Mouse (Mus musculus) urinary bladder, postnatal 14 days (tissue): ENCODE results near the gene Acnat1.
"Not testable (repeated sequence)": the region's sequence is repeated elsewhere in the genome, so short reads cannot be mapped to it uniquely, and the experiment has no call there.

ENCODE experiments used
- DNase-seq: peaks from one replicate; pipeline ENCODE4 v3.0.0; 2021; ENCODE audit warnings: low spot score

The Acnat1 gene

DNA sequence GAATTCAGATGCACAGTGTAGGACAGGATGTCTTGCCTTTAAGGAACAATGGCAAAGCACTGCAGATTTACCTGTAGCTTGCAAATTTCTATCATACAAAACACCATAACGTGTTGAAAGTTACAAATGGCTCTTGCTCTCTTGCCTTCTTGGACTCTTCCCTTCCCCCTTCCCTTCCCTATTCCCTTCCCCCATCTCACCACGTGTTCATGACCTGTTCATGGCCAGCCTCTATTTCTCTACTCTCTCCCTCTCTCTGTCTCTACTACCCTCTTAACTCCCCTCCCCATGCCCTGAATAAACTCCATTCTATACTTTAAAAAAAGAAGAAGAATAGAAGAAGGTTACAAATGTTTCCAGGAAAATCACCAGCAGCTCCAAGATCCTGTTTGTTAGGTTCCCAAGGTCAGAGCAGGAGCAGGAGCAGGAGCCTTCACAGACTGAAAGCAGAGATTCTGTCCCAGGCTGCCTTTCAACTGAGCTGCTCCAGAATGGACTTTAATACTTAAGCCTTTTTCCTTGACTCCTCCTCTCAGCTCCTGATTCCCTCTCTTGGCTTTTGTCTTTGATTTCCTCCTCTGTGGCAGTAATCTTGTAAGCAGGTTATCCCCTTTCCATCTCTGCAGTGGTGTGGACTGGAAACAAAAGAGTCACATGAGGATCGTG lies at the start of gene Acnat1:
Acnat1 (minus strand) TSS at position 478 of the 666 bp plus-strand sequence.
- no peak for DNase-seq

DNA sequence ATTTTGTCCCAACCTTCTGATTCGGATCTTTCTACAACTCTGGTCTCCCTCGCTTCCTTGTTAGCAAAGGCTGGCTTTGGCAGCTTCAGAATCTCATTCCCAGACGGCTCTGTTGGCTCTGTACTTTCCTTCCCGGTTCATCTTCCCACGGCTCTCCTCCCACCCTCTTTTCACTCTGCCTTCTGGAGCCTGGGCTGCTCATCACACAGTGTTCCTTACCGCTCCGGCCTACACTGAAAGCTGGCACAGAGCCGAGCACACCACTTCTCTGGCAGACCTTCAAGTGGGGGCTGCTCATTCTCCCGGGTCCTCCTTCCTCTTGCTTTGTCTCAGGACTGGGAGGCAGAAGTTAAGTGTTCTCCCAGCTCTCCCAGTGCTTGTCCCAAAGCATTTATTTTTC lies 48.9 kb upstream of the Acnat1 start:
- no peak for DNase-seq

DNA sequence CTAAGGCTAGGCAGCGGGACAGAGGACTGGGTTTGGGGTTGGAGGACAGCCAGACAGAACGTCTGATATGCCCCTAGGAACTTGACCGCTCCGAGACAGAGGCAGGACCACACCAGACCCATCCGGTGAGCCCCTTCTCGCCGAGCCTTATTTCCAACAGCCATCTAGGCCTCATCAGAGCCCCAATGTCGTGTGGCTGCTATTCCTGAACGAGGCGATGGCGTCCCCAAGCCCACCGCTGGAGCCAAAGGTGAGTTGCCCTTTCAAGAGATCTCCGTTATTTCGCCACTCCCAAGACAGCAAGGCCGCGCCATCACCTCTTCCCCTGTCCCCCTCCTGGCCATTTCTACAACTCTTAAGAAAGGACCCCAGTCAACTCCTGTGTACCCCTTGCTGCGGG lies 47.6 kb upstream of the Acnat1 start:
- DNase-seq, result no peak

DNA sequence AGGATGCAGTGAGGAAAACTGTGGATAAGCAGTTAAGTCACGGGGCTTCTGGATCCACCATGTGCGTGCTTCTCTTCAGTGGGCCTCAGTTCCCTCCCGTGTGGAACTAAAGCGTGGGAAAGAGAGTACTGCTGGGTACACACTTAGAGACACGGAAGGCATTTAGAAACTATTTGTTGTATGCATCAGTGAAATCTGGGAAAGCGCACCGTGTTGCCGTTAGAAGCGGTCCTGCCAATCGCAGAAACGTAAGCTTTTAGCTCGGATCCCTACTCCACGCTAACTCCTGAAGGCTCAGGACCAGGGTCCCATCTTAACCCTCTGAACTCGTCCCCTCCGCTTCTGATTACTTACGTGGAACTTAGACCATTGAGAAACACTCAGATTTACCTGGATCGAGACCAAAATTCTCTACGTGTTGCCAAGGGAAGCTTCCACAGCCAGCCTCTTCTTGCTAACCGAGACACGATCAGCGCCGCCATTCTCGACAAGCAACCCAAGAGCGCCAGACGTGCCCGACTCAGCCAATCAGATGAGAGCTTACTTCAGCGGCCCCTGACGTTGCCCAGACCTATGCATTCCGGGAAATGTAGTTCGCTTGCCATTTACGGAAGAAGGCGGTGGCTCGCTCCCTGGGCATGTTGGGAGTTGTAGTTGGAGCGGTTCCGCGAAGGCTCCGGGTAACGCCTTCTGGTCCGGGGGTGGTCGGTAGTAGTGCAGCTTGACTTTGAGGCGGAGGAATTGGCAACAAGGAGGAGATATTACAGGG lies 47.0 kb upstream of the Acnat1 start, which contains the start of the genes Mrpl50 and Zfp189:
Mrpl50 (minus strand) TSS at position 522 of the 769 bp plus-strand sequence.
Zfp189 (plus strand) TSS at position 605 of the 769 bp plus-strand sequence.
- peak; percentile 91 for DNase-seq

DNA sequence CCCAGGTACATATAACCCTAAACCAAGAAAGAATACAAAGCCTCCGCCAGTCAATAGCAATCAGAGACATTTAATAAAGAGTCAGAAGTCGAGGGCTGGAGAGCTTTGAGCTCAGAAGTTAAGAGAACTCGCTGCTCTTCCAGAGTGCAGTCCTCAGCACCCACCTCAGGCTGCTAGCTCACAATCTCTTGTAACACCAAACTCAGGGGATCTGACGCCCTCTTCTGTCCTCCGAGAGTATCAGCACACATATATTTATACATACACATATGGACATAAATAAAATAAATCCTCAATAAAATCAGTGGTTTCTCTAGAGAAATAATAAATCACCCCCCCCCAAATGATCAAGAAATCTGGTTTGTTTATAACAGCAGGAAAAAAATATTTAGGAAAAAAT lies 45.8 kb upstream of the Acnat1 start:
- no peak for DNase-seq

DNA sequence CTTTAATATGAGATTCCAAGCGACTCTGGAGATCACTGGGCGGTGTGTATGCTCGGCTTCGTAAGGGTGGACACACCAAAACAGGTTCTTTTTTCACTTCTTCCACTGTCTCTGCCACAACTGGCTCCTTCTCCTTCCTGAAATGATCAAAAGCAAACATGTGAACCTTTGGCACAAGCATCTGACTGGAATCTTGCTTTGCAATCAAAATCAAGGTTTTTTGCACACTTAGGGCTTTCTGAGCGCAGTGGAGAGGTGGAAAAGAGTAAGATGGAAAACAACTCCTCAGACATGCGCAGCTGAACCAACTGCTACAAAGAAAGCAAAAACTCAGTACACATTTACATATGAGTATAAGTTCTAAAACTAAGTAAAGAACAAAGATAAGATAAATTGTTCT lies 40.7 kb upstream of the Acnat1 start:
- DNase-seq, result no peak

DNA sequence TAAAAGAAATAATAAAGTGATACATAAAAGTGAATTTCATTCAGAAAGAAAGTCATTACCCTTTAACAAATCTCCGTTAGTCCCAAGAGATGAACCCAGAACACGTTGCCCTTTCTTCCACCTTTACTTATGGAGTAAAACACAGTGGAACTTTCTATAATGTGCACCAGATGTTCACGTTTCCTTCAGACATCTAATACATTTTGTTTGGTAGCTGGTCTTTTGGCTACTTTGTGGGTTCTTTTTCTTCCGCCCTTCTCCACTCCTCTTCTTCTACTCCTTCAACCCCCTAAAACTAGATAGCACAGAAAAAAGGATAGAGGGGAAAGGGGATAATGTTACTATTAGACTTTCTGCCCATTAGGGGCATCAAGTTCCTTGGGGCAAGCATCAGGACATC lies 38.9 kb upstream of the Acnat1 start:
- no peak for DNase-seq

DNA sequence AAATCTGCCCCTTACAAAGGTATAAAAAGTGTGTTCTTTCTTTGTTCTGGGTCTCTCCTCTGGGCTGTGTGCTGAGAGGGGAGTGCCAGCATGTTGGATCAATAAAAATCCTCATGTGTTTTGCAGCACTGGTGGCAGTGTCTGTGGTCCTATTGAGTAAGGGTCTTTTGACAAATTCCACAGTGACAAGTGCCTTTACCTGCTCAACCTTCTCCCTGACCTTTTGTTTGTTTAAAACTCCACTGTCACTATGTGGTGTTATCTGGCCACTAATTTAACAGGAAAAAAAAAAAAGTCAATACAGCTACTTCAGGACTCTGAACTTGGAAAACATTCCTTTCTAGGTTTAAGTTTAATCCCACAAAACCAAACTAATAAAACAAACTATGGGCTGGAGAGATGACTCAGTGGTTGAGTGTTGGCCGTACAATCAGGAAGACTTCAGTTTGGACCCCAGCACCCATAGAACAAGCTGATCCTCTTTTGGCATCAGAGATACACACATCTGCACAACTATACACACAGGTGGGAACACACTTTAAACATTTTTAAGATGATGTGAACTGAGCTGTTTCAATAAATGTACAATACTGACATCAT lies 36.6 kb upstream of the Acnat1 start:
- DNase-seq, result not testable (repeated sequence)

DNA sequence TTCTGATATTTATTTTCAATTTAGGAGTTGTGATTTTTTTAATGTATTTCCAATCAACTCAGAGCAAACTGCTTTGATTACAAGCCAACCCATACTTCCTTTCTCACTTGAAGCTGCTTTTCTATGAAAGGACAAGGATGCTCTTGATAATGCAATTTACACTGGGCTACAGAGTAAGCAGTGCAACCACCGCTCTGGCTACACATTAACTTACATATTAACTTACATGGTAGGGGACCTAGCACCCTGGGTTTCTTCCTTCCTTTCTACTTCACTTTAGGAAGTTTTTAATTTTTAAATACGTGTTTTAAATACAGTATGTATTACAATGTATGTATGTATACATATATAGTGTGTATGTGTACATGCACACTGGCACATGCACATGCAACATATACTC lies 35.5 kb upstream of the Acnat1 start:
- no peak for DNase-seq

DNA sequence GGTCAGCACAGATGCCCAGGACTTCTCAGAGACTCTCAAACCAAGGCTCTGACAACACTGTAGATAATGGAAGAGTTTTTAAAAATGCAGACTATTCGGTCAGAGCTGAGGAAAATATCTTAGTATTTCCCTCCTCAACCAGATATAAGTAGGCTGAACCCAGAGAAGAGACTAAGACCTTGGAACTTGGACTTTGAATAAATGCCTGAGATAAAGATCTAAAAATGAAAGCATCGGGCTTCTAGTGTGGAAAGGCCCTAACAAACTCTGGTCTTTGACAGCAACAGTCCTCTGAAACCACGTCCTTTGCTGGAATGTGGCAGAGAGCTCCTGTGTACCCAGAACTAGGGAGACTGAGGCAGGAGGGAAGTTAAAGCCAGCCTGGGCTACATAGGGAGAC lies 32.7 kb upstream of the Acnat1 start, which contains the start of gene Baat:
Baat (minus strand) TSS at position 172 of the 400 bp plus-strand sequence.
- DNase-seq, result no peak

DNA sequence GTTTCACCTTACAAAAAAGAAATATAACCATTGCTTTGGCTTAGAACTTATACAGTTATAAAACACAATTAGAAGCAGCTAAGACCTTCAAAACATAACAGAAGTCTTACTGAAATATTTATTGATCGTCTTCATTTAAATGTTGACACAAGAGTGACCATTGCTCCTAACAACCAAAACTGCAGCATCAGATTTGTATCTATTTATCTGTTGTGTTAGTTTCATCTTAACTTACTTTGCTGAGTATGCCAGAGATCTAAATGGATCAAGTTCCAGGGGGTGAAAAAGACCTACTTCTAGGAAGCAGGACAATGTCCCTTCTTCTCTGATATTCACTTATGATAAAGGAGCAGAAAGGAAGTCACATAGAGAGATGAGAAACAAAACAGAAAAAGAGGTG lies 29.9 kb upstream of the Acnat1 start:
- DNase-seq, result no peak

DNA sequence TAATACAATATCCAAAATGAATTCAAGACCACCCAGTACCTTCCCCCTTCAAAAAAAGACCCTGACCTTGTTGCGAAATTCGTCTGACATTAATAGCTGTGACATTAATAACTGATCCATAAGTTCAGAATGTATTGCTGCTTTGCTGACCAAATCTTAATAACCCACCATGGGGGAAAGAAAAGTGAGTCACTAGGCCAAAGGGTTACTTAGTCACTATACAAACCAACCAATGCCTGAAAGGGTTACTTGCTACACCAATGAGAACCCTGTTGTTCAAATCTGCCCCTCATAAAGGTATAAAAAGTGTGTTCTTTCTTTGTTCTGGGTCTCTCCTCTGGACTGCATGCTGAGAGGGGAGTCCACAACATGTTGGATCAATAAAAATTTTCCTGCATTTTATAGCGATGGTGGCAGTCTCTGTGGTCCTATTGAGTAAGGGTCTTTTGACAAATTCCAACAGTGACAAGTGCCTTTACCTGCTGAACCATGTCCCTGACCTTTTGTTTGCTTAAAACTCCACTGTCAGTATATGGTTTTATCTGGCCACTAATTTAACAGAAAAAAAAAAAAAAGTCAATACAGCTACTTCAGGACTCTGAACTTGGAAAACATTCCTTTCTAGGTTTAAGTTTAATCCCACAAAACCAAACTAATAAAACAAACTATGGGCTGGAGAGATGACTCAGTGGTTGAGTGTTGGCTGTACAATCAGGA lies 12.4 kb upstream of the Acnat1 start:
- DNase-seq, result not testable (repeated sequence)

DNA sequence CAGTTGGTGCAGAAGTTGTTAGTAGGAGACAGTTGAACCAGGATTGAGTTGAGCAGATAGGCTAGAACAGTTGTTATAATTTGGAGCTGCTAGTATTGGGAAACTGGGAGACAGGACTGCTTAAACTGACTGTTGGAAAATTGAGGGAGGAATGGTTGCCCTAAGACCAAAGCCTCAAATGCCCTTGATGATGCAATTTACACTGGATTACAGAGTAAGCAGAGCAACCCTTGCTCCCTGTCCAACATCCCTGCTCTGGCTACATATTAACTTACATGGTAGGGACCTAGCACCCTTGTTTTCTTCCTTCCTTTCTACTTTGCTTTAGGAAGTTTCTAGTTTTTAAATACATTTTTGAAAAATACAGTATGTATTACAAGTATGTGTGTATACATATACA lies 11.7 kb upstream of the Acnat1 start:
- no peak for DNase-seq

DNA sequence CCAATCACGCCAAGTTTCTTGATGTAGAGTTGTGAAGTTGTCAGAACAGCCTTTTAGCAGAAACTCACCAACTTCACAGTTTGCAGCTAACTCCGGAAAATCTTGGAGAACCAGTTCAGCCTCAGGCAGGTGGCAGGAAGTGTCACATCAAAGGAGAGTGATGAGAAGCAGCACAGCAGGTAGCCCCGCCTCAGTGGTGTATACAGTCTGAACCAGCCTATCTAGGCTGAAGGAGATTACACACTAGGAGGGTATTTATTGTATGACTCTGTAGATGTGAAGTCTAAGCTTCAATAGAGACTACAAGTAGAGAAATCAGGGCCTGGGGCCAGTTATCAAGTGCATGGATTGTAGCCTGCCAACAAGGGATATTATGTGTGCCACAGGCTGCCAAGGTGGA lies 7.2 kb upstream of the Acnat1 start:
- peak; percentile 49 for DNase-seq

DNA sequence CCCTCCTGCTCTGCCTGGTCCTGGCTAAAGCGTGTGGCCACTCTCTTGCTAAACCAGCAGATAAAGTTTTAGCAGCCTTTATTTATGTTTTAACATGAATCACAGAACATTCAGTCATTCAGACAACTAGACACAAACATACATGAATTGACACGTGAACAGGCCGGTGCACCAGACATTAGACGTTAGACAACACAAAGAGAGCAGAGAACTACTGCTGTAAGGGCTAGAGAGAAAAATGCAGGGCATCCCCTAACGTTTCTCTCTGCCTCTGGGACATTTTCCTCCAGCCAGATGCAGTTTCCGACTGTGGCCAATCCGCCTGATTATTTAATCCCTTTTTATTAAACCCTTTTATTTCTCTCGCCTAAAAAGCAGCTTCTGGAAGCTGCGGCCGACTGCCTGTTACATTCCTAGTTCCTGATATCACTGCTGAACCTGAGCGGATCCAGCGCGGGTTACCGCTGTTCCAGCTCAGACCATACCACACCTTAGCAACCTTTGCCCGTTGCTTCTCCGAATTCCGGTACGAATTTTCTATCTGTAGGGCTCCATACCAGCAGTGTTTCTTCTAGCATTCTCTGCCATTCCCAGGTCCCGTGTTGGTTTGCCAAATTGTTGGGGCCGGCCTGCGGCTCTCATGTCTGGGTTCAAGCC lies 6.5 kb upstream of the Acnat1 start:
- DNase-seq, result no peak

DNA sequence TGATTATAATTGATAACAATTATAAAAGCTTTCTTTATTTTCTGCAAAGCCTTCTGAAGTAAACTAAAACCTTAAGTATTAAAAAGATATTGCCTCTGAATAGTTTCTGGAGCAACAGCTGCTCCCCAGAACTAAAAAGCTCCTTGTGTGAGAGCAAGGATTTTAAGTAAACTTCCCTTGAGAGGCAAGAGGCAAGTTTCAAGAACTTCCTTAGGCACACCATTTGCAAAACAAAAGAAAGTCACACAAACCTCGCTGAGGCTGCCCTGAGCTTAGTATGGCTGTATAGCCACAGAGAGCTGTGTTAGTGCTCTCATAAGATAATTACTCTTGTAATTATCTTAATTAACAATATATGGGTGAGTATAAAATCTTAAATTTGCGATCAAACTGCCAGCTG lies 5.3 kb upstream of the Acnat1 start:
- DNase-seq, result not testable (repeated sequence)

DNA sequence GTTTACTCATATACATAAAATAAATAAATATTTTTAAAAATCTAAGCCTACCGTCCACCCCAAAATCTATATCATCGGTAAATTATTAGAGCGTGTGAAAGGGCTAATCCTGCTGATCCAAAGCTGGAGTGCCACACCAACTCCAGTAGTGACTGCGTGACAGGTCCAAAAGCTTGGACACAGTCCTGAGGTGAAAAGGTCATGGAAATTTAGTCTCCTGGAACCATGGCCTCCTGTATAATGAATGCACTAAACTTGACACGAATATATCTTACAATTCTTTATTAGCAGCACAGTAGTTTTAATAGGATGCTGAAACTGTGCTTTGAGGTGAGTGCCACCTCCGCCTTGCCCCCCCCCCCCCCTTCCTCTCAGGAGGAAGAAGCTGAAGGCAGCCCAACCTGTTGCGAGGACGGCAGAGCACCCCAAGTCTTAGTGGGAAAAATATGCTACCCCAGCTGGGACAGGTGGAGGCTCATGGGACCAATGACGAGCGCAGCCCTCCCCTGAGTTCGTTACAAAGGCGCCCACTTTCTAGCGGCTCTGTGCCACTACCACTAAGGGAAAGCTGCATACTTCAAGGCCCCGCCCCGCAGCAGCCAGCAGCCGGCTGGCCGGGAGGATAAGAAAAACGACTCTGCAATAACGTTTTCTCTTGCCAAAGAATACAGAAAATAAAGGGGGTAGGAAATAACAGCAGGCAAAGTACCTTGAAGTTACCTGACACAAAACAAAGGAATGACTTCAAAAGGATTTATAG lies 4.6 kb upstream of the Acnat1 start:
- no peak for DNase-seq

DNA sequence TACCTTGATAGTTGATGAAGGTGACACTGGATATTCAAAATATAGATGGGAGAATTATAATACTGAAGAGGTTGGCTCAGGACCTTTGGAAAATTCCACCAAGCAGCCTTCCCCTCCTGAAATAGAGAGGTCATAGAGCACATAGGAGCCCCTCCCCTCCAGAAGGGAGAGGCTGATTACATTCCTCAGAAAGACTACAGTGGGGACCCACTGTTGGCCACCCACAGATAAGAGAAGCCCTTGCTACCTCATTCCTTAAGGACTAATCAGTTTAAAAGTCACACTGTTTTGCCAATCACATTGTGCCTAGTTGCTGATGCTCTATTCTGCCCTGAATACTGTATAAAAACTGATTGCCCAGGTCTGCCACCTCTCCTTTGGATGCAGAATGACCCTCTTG lies 871 bp upstream of the Acnat1 start:
- no peak for DNase-seq

DNA sequence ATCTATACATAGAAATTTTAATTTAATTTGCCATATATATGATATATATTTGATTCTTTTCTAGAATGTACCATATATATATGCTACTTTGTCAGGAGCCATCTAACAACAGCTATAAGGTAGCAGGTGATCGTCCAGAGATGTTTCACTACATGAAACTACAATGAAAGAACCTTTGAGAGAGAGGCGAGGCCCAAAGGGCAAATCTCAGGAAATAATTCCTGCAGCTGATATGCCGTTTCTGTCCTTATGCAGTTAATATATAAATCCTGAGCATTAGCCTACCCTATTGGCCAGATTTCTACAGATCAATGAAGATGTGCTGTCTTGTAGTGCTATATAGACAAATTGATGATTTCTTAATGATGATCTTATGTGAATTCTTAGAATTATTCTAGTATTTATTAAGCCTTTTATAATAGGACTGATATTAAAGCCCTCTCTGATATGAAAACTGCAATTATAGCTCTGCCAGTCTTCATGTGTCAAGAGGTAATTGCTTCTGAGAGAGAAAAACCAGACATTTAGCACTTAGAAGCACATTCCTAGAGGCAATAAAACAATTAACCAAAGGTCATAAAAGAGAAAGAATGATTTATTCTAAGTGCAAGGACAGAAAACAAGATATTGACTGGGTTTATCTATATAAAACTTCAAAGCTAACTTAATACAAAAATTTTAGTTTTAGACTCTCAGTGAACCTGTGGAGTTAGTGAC lies 4.1 kb downstream of the Acnat1 start:
- no peak for DNase-seq

DNA sequence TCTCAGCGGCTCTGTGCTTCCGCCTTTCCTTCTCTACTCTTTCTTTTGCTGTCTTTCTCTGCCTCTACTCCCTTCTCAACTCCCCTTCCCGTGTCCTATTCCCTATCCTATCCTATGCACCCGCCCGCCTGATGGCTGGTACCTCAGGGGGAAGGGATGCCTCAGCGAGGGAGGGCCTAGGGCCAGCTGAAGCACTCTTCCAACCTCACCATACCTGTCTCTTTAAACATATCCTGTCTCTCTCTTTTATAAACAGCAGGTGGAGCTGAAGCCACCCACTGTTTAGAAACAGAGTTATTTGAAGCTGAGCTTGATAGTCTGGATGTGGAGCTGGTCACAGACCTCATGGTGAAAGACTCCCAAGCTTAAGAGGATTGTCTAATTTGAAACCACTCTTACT lies 6.4 kb downstream of the Acnat1 start:
- no peak for DNase-seq
